Mouse (Mus musculus) frontal cortex, postnatal 25 days (tissue): ENCODE results near the gene Rgs9.

Experiments
- DNase-seq, 2 experiments: peaks; one replicate each; pipeline ENCODE4 v3.0.0; 2022; ENCODE audit warnings: low spot score in 2 of 2

The Rgs9 gene

DNA sequence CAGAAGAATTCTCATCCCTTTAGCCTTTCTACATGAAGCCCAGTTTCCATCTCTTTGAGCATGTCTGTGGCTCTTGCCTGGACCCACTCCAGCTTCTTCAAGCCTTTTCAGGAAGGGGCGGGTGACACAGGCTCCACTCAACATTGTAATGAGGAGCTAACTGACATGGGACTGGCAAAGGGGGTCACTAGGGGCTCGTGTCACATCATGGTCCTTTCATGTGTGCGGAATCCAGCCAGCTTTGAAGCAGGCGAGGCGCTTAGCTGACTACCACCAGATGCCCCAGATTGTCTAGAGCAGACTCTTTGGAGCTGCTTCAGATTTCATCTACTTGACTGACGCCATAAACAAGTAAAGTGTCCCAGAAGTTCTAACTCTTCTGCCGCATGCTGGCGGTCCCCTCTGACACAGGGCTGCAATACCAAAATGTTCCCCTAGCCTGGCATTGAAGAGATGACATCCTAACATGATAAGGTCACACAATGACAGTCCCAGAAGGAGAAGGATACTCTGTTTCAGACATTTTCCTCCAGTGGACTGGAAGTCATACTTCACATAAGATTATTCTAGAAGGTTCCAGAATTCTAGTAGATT is 122.5 kb downstream of the Rgs9 start:
- no peak for DNase-seq
